Mouse (Mus musculus): Measurements from ENCODE around the gene Tuba1b. TPM values are rescaled to one million over a fixed set of nuclear protein-coding genes. Genes with fewer than 3 reads are reported as not detected.

Tuba1b gene
- 124 and 148 TPM in 2 replicates for polyA plus RNA-seq (2012; rRNA removed)

- no peaks in the 10 kb centered on the region for H3K27me3 ChIP-seq (ENCODE audit: control insufficient read depth, insufficient read depth, low read length)
- H3K4me3 ChIP-seq (ENCODE audit: control insufficient read depth, low read depth, low read length): peak within 1 kb of the TSS; percentile 87
- TF ChIP-seq CTCF (IDR thresholded peaks at IDR 0.05; ENCODE audit: control insufficient read depth, insufficient read depth, insufficient replicate concordance, low read depth, low read length): no peak
- peak; percentile 46; the same call in 1 of the 2 replicates for TF ChIP-seq POLR2A (IDR thresholded peaks at IDR 0.05; ENCODE audit: control insufficient read depth, low read depth, low read length)
- H3K27ac ChIP-seq (ENCODE audit: control insufficient read depth, insufficient read depth, low read depth, low read length): peak within 1 kb of the TSS; percentile 86
- no peaks in the 10 kb centered on the region; the same call in 1 of the 2 replicates for H3K36me3 ChIP-seq (ENCODE audit: control insufficient read depth, insufficient read depth, low read length)
- H3K4me1 ChIP-seq (ENCODE audit: control insufficient read depth, insufficient read depth, low read length): peaks cover 7% of the 10 kb centered on the region
Observed at GRCm38 (mm10) chr15:98934217-98934839, at the start of gene Tuba1b. Gene Tuba1b (minus strand): TSS chr15:98934565.

- Histone ChIP-seq H3K27ac (ENCODE audit: control insufficient read depth, insufficient read depth, low read depth, low read length) (peak overlapping the region; percentile 15; the same call in 1 of the 2 replicates), H3K4me3 (ENCODE audit: control insufficient read depth, low read depth, low read length) (no peak overlapping the region), H3K27me3 (ENCODE audit: control insufficient read depth, insufficient read depth, low read length) (no peaks in the 10 kb centered on the region), H3K4me1 (ENCODE audit: control insufficient read depth, insufficient read depth, low read length) (peaks cover 7% of the 10 kb centered on the region), H3K36me3 (ENCODE audit: control insufficient read depth, insufficient read depth, low read length) (no peaks in the 10 kb centered on the region)
- TF ChIP-seq CTCF (IDR thresholded peaks at IDR 0.05; ENCODE audit: control insufficient read depth, insufficient read depth, insufficient replicate concordance, low read depth, low read length): no peak
- peak; percentile 21; the same call in 1 of the 2 replicates for TF ChIP-seq POLR2A (IDR thresholded peaks at IDR 0.05; ENCODE audit: control insufficient read depth, low read depth, low read length)
Observed at GRCm38 (mm10) chr15:98983431-98984081, 49.2 kb upstream of the Tuba1b start.

GRCm38 (mm10) chr15:98982100-98982499, 47.7 kb upstream of the Tuba1b start:
- no peaks in the 10 kb centered on the region for H3K27me3 ChIP-seq (ENCODE audit: control insufficient read depth, insufficient read depth, low read length)
- no peak overlapping the region for H3K4me3 ChIP-seq (ENCODE audit: control insufficient read depth, low read depth, low read length)
- peak overlapping the region; percentile 15; the same call in 1 of the 2 replicates for H3K27ac ChIP-seq (ENCODE audit: control insufficient read depth, insufficient read depth, low read depth, low read length)
- TF ChIP-seq CTCF (IDR thresholded peaks at IDR 0.05; ENCODE audit: control insufficient read depth, insufficient read depth, insufficient replicate concordance, low read depth, low read length) (no peak), POLR2A (IDR thresholded peaks at IDR 0.05; ENCODE audit: control insufficient read depth, low read depth, low read length) (no peak)
- no peaks in the 10 kb centered on the region for H3K36me3 ChIP-seq (ENCODE audit: control insufficient read depth, insufficient read depth, low read length)
- peaks cover 8% of the 10 kb centered on the region for H3K4me1 ChIP-seq (ENCODE audit: control insufficient read depth, insufficient read depth, low read length)

- Histone ChIP-seq H3K4me3 (ENCODE audit: control insufficient read depth, low read depth, low read length) (no peak overlapping the region), H3K4me1 (ENCODE audit: control insufficient read depth, insufficient read depth, low read length) (peaks cover 6% of the 10 kb centered on the region), H3K27ac (ENCODE audit: control insufficient read depth, insufficient read depth, low read depth, low read length) (no peak overlapping the region), H3K27me3 (ENCODE audit: control insufficient read depth, insufficient read depth, low read length) (no peaks in the 10 kb centered on the region), H3K36me3 (ENCODE audit: control insufficient read depth, insufficient read depth, low read length) (no peaks in the 10 kb centered on the region)
- TF ChIP-seq CTCF (IDR thresholded peaks at IDR 0.05; ENCODE audit: control insufficient read depth, insufficient read depth, insufficient replicate concordance, low read depth, low read length): no peak
Observed at GRCm38 (mm10) chr15:98980012-98980614, 45.7 kb upstream of the Tuba1b start.

GRCm38 (mm10) chr15:98978409-98979172, 44.2 kb upstream of the Tuba1b start:
- H3K4me1 ChIP-seq (ENCODE audit: control insufficient read depth, insufficient read depth, low read length): peaks cover 3% of the 10 kb centered on the region
- H3K27ac ChIP-seq (ENCODE audit: control insufficient read depth, insufficient read depth, low read depth, low read length): no peak overlapping the region

GRCm38 (mm10) chr15:98977759-98978408, 43.5 kb upstream of the Tuba1b start:
- Histone ChIP-seq H3K27me3 (ENCODE audit: control insufficient read depth, insufficient read depth, low read length) (no peaks in the 10 kb centered on the region), H3K4me1 (ENCODE audit: control insufficient read depth, insufficient read depth, low read length) (peaks cover 3% of the 10 kb centered on the region), H3K36me3 (ENCODE audit: control insufficient read depth, insufficient read depth, low read length) (no peaks in the 10 kb centered on the region), H3K27ac (ENCODE audit: control insufficient read depth, insufficient read depth, low read depth, low read length) (peak overlapping the region; percentile 76), H3K4me3 (ENCODE audit: control insufficient read depth, low read depth, low read length) (no peak overlapping the region)
- peak; percentile 42; the same call in 1 of the 2 replicates for TF ChIP-seq POLR2A (IDR thresholded peaks at IDR 0.05; ENCODE audit: control insufficient read depth, low read depth, low read length)
- TF ChIP-seq CTCF (IDR thresholded peaks at IDR 0.05; ENCODE audit: control insufficient read depth, insufficient read depth, insufficient replicate concordance, low read depth, low read length): no peak

More at GRCm38 (mm10) chr15:98978409-98979172, 44.2 kb upstream of the Tuba1b start:
- no peak for TF ChIP-seq CTCF (IDR thresholded peaks at IDR 0.05; ENCODE audit: control insufficient read depth, insufficient read depth, insufficient replicate concordance, low read depth, low read length)
- TF ChIP-seq POLR2A (IDR thresholded peaks at IDR 0.05; ENCODE audit: control insufficient read depth, low read depth, low read length): no peak
- Histone ChIP-seq H3K36me3 (ENCODE audit: control insufficient read depth, insufficient read depth, low read length) (no peaks in the 10 kb centered on the region), H3K4me3 (ENCODE audit: control insufficient read depth, low read depth, low read length) (no peak overlapping the region), H3K27me3 (ENCODE audit: control insufficient read depth, insufficient read depth, low read length) (no peaks in the 10 kb centered on the region)

All from testis, adult 2 months (tissue).